Mouse (Mus musculus): ENCODE results near the gene Caskin1. TPM values are rescaled to one million over a fixed set of nuclear protein-coding genes. Genes with fewer than 3 reads are reported as not detected.

Gene Caskin1
- total RNA-seq, 2 experiments from 2014 or later, result 134 to 144 TPM

- intact Hi-C loops (cut with DNase I), result no loop called here
Observed at GRCm38 (mm10) chr17:24461580-24461979, 26.8 kb upstream of the Caskin1 start.

GRCm38 (mm10) chr17:24462932-24463331 is 25.5 kb upstream of the Caskin1 start:
- no peak overlapping the region for H3K4me3 ChIP-seq
- intact Hi-C loops (cut with DNase I), result no loop called here
- DNase-seq (ENCODE audit: extremely low spot score in 1 of 2, low spot score in 2 of 2), result no peak
- TF ChIP-seq CTCF (IDR thresholded peaks at IDR 0.05), result no peak
- no peak overlapping the region for H3K27ac ChIP-seq

More at GRCm38 (mm10) chr17:24461580-24461979, 26.8 kb upstream of the Caskin1 start:
- peak; percentile 47 for TF ChIP-seq CTCF (IDR thresholded peaks at IDR 0.05)
- no peak overlapping the region for H3K4me3 ChIP-seq
- no peak for DNase-seq (ENCODE audit: extremely low spot score in 1 of 2, low spot score in 2 of 2)
- H3K27ac ChIP-seq, result no peak overlapping the region

DNA sequence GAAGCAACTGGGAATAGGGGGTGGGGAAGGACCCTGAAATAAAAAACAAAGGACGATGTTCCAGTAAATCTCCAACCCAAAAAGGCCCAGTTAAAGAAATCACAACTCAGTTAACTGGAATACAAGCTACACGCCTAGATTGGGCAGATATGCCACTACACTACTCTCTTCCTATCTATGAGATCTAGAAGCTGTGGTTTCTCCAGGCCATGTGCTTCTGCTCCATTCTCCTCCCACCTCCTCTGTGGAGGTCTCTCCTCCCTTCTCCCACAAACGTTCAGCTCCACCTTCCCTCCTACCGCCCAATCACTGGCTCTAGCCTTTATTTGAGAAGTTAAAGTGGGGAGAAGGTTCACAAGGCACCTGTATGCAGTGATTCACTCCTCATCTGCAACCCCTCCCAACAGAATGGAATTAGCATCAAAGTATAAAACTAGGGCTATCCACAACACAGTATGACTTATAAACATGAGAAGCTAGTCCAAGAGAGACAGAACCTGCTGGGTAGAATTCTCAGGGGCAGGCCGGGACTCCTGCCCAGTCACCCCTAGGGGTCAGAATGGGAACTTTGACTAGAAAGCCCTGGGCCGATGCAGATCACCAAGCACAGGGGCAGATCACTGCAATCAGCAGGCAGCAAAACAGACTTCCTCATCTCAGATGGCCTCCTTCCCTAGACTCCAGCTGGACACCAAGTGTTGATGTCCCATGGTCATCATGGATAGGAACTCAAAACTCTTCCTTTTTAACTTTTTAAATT is 24.8 kb upstream of the Caskin1 start:
- Histone ChIP-seq H3K4me3 (no peak overlapping the region), H3K27ac (no peak overlapping the region)
- peak; percentile 19 for TF ChIP-seq CTCF (IDR thresholded peaks at IDR 0.05)
- DNase-seq (ENCODE audit: extremely low spot score in 1 of 2, low spot score in 2 of 2), result no peak
- intact Hi-C loops (cut with DNase I), result no loop called here

DNA sequence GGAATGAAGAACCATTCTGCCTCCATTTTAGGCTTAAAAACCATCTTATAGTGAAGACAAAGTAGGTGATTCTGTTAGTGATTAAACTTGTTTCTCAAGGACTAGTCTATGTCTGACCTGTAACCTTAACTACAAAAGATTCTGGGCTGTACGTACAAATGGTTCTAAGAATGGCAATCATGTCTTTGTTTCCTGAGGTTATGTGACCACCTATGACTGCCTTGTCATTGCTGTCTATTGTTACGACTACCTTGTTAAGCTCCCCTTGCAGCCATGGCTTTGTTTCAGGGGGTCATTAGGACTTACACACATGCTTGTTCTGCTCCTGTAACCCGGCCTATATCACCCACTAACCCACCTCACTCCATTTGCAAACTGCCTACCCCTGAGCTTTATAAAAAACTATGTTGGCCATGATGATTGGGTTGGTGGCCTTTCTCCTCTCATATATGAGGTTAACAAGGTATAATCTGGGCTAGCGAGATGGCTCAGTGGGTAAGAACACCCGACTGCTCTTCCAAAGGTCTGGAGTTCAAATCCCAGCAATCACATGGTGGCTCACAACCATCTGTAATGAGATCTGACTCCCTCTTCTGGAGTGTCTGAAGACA is 19.7 kb upstream of the Caskin1 start:
- intact Hi-C loops (cut with DNase I), result no loop called here
- no peak for DNase-seq (ENCODE audit: extremely low spot score in 1 of 2, low spot score in 2 of 2)
- TF ChIP-seq CTCF (IDR thresholded peaks at IDR 0.05), result no peak

GRCm38 (mm10) chr17:24469336-24469909 is 19.0 kb upstream of the Caskin1 start:
- intact Hi-C loops (cut with DNase I), result no loop called here
- Histone ChIP-seq H3K27ac (peak overlapping the region; percentile 92), H3K4me3 (peak overlapping the region; percentile 81)
- TF ChIP-seq CTCF (IDR thresholded peaks at IDR 0.05), result no peak
- DNase-seq (ENCODE audit: extremely low spot score in 1 of 2, low spot score in 2 of 2), result no peak

More for the DNA sequence above, 19.7 kb upstream of the Caskin1 start:
- no peak overlapping the region for H3K4me3 ChIP-seq
- no peak overlapping the region for H3K27ac ChIP-seq

GRCm38 (mm10) chr17:24469910-24470602 is 18.3 kb upstream of the Caskin1 start, which contains the start of the genes E4f1 and Pgp:
TSS of gene E4f1 (minus strand) at chr17:24470313.
TSS of gene Pgp (plus strand) at chr17:24470392.
- TF ChIP-seq CTCF (IDR thresholded peaks at IDR 0.05), result no peak; the same call in 1 of the 2 replicates
- H3K27ac ChIP-seq, result peak within 1 kb of the TSS; percentile 92
- DNase-seq (ENCODE audit: extremely low spot score in 1 of 2, low spot score in 2 of 2), result peak; percentile 98 to 99
- peak within 1 kb of the TSS; percentile 81 for H3K4me3 ChIP-seq
- intact Hi-C loops (cut with DNase I), result no loop called here

DNA sequence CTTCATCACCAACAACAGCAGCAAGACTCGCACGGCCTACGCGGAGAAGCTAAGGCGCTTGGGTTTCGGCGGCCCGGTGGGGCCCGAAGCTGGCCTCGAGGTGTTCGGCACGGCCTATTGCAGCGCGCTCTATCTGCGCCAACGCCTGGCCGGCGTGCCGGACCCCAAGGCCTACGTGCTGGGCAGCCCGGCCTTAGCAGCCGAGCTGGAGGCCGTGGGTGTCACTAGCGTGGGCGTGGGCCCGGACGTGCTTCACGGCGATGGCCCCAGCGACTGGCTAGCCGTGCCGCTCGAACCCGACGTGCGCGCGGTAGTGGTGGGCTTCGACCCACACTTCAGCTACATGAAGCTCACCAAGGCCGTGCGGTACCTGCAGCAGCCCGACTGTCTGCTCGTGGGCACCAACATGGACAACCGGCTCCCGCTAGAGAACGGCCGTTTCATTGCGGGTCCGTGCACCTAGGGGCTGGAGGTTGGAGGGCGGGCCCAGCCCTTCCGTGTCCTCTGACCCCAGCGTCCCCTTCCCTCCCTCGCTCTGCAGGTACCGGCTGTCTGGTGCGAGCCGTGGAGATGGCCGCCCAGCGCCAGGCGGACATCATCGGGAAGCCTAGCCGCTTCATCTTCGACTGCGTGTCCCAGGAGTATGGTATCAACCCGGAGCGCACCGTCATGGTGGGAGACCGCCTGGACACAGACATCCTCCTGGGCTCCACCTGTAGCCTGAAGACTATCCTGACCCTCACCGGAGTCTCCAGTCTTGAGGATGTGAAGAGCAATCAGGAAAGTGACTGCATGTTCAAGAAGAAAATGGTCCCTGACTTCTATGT is 17.5 kb upstream of the Caskin1 start:
- H3K4me3 ChIP-seq, result peak overlapping the region; percentile 81
- TF ChIP-seq CTCF (IDR thresholded peaks at IDR 0.05), result no peak
- peak; percentile 50 to 59 for DNase-seq (ENCODE audit: extremely low spot score in 1 of 2, low spot score in 2 of 2)
- intact Hi-C loops (cut with DNase I), result no loop called here
- H3K27ac ChIP-seq, result peak overlapping the region; percentile 92

- Histone ChIP-seq H3K27ac (no peak overlapping the region; the same call in 1 of the 2 replicates), H3K4me3 (peak overlapping the region; percentile 81)
- intact Hi-C loops (cut with DNase I), result no loop called here
- no peak for DNase-seq (ENCODE audit: extremely low spot score in 1 of 2, low spot score in 2 of 2)
- TF ChIP-seq CTCF (IDR thresholded peaks at IDR 0.05), result no peak
Observed at GRCm38 (mm10) chr17:24472512-24472911, 15.9 kb upstream of the Caskin1 start.

DNA sequence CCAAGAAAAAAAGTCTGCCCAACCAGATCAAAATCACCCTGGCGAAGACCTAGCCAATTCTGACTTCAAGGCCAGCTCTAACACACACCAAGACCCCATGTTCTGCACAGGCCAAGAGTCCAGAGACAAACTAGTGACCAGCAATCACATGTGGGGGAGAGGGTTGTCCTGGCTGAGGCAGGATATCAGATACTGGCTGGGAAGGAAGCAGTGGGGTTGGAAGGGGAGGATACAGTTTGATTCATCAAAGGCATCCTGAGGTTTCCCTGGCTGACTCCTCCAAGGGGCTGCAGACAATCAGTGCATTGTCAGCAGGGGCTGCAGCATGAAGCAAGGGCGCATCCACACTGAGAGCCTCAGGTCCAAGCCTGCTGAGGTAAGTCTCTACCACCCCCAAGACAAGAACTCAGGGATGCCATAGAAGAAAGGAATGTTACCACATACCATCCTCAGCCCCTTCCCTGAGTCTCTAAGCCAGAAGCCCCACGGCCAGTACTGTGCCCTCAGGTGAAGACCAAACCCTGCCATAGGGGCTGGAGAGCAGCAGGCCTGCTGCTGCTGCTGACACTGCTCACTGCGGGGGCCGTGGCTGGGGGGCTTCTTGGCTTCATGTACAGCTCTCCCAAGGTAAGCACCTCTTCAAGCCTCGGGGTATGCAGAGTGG is 14.7 kb upstream of the Caskin1 start, which contains the start of gene Bricd5:
Bricd5 (plus strand) TSS at position 273 of the 664 bp plus-strand sequence.
- DNase-seq (ENCODE audit: extremely low spot score in 1 of 2, low spot score in 2 of 2), result no peak
- no peak for TF ChIP-seq CTCF (IDR thresholded peaks at IDR 0.05)
- H3K4me3 ChIP-seq, result peak within 1 kb of the TSS; percentile 81
- intact Hi-C loops (cut with DNase I), result no loop called here
- H3K27ac ChIP-seq, result peak within 1 kb of the TSS; percentile 50

GRCm38 (mm10) chr17:24474557-24474956 is 13.8 kb upstream of the Caskin1 start:
- TF ChIP-seq CTCF (IDR thresholded peaks at IDR 0.05), result no peak
- Histone ChIP-seq H3K27ac (peak overlapping the region; percentile 50), H3K4me3 (no peak overlapping the region)
- DNase-seq (ENCODE audit: extremely low spot score in 1 of 2, low spot score in 2 of 2), result peak in 1 of 2 experiments; percentile 57
- intact Hi-C loops (cut with DNase I), result no loop called here

Measured in left cerebral cortex, adult 2 months (tissue).